Mouse (Mus musculus): ENCODE results near the gene Flywch1. TPM values are rescaled to one million over a fixed set of nuclear protein-coding genes. Genes with fewer than 3 reads are reported as not detected.
"Not testable (repeated sequence)": the region's sequence is repeated elsewhere in the genome, so short reads cannot be mapped to it uniquely, and the experiment has no call there.

The Flywch1 gene
- total RNA-seq, 4 experiments from 2014 or later = 48.7 to 63.8 (median 54.3) TPM

DNA sequence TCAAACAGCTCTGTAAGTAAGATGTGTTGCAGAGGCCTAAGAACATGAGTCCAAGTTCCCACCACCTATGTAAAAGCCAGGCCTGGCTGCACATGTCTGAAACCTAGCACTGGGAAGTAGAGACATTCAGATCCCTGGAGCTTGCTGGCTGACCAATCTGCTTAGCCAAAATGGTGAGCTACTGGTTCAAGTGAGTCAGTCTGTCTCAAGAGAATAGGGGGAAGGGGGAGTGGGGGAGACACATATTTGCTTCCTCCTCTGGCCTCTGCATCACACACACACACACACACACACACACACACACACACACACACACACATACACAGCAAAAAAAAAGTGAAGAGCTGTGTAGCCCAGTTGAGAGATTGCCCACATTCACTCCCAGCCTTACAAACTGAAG, 11.9 kb upstream of the Flywch1 start:
- no peak for DNase-seq (ENCODE audit: low spot score in 2 of 2)

DNA sequence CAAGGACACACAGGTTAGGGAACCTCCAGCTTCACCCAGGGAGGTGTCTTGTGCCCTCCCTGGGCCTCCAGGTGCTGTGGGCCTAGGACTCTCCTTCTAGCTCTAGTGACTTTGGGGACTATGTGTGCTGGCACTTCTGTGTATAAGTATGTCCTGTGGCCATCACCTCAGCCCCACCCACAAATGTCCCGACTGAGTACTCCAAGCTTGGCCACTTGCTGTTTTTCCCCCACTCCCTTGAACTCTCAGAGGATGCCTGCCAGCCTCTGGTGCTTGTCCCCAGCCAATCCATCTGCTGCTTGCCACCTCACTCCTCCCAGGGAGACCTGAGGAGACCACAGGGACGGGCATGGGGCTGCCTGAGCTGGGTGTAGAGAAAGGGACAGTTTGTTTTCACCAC, 7.0 kb upstream of the Flywch1 start:
- no peak for DNase-seq (ENCODE audit: low spot score in 2 of 2)

DNA sequence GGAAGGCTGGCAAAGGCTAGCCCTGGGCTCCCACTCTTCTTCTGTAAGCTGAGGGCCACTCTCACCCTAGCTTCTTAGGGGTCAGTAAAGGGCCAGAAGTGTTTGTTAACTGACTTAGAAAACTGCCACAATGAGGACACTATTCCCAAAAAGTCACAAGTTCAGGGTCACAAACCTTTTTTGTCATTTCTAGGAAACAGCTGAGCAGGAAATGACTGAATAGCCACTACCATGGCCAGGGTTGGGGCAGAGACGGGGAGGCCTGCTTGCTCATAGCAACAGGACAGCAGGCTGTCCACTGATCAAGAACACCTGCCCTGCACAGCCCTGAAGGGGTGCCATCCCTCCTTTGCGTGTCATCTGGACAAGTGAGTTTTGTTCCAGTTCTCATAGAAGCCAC, 5.7 kb upstream of the Flywch1 start:
- no peak for DNase-seq (ENCODE audit: low spot score in 2 of 2)

DNA sequence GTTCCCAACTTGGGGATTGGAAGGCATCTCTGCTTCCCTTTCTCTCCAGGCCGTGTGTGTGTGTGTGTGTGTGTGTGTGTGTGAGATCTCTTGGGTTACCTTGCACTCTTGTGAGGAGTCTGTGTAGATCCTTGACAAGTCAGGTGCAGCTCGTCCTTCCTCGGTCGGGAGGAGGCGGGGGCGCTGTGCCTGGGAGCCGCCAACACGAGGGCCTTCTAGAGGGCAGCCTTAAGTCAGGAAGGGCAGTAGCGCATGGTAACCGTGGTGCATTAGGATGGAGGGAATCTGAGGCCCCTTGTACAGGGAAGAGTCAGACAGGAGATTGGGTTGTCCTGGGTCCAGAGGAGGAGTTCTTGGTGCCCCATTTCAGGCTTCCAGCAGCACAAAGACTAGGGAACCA, 4.8 kb upstream of the Flywch1 start:
- DNase-seq (ENCODE audit: low spot score in 2 of 2) = no peak

DNA sequence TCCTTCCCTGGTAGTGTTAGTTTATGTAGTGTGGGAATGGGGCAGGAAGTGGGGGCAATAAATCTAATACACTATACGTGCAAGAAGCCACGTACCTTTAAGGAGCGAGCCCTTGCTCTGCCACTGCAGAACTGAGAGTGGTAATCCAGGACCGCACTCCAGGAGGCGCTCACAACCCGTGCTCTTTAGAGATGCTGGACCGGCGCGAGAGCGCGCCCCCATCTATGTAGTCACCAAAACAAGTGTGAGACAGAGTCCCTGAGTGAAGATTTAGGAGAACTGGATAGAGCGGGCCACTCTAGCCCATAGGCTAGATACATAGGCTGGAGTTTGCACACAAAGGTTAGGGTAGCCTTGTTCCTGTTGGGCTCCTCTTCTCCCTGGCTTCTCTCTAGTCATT, 2.7 kb upstream of the Flywch1 start:
- peak; percentile 65 to 71 for DNase-seq (ENCODE audit: low spot score in 2 of 2)

DNA sequence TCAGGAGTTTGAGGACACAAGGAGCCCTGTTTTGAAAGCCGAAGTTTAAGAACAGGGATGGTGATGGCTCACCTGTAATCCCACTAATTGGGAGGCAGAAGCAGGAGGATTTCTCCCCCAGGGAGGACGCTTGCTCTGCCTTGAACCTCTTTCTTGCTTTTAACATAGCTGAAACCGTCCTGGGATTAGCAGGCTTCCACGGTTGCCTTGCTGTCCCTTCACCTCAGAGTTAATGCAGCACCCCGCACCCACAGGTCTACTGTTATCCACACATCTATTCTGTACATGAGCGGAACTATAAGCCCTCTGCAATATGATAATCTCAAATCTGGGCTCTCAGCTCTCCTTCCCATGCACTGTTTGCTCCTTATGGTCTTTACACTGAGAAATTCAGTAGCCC, 2.3 kb upstream of the Flywch1 start:
- no peak for DNase-seq (ENCODE audit: low spot score in 2 of 2)

DNA sequence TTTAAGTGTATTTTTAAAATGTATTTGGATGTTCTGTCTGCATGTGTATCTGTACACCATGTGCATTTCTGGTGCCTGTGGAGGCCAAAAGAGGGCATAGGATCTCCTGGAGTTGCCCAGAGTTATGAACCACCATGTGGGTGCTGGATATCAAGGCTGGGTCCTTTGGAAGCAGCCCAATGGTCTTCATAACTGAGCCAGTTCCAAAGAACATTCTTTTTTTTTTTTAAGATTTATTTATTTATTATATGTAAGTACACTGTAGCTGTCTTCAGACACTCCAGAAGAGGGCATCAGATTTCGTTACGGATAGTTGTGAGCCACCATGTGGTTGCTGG, 786 bp upstream of the Flywch1 start:
- DNase-seq (ENCODE audit: low spot score in 2 of 2) = not testable (repeated sequence)

DNA sequence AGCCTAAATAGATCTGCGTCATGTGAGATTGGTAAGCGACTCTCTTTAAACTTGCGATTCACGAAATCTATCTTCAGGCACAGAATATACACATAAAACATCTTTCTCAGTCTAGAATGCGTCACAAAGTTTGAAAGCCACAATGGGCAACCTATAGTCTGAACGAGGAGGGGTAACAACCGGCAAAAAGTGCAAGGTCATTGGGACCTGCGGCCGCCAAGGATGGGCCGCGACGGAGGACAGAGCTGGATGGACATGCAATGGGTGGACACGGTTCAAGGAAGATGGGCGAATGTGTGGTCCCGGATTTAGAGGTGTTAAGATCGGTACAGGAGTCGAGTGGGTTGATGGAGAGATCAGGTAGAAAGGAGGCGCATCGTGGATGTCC, 512 bp downstream of the Flywch1 start:
- no peak for DNase-seq (ENCODE audit: low spot score in 2 of 2)

DNA sequence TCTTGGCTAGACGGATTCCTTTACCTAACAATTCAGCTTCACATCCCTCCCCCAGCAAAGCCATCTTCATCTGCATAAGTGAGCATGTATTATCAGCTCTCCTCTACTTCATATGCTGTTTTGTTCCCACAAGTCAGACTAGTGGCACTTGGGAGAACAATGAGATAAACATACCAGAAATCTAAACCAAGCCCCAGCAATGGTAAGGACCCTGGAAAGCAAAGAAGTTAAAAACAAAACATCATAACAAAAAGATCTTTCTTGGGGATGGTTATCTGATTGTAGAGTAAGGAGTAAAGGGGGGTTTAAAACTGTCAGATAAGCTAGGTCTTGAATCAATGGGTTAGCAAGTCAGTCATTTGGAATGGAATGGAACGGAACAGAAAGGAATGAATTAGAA, 909 bp downstream of the Flywch1 start:
- DNase-seq (ENCODE audit: low spot score in 2 of 2) = no peak

DNA sequence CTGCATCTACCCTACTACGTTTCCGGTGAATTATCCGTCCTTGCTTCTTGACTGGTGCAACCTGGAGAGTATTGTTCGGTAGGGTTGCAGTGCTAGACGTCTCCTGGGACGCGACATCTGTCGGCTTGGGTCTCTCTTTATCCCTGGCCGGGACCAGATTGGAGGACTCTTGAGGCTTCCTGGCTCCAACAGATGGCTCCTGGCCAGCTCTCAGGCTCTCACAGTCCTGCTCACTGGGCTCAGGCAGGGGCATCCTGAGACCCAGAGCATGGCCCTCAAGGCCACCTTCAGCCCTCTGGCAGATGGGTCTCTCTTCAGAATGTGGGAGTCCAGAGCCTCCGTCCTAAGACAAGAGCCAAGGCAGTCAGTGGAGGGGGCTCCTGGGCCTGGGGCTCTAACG, 8.4 kb downstream of the Flywch1 start:
- no peak for DNase-seq (ENCODE audit: low spot score in 2 of 2)

DNA sequence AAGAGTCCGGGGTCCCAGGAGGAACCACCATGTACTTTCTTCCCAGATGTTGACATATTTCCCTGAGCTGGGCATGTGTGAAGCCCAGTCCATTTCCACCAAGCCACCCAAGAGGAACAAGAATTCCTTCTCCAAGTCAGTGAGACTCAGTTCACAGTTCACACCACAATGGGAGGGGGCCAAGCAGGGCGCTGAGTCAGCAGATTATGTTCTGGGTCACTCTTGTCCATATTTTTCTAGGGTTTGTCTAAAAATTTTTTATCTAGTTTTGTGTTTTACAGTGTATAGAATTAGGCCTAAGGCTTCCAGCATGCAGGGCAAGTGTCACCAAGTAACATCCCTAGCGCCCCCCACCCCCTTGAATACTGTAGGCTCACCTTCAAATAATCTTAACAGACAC, 10.2 kb downstream of the Flywch1 start:
- no peak for DNase-seq (ENCODE audit: low spot score in 2 of 2)

DNA sequence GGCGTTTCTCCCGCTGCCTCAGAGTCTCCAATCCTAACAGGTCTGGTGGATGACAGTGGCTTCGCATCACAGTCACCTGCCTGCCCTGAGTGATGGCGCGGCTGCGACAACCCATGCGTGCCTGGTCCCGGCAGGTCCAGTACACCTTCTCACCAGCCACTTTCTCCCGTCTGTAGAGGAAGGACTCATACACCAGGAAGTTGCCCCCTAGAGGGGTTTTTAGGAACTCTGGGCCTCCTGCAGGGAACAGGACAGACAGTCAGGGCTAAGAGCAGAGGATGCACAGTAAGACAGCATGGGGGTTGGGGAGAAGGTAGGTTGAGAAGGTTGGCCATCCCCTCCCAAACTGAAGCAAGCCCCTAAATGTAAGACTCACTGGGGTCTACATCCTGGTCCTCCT, 11.2 kb downstream of the Flywch1 start:
- DNase-seq (ENCODE audit: low spot score in 2 of 2) = no peak

DNA sequence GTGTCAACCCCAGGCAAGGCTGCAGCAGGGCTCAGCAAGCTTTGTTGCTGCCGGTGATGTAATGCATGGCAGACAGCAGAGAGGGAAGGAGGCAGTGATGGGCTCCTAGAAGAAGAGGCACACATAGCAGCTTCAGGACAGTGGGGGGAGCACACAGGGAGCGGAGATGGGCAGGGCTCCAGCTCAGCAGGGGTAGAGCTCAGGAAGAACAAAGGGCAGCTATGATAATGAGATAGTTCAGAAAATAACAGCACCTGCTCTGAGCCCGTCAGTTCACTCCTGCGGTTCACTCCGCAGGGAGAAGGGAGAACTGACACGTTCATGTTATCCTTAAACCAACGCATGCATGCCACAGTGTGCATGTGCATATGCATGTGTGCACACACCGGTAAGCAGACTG, 12.6 kb downstream of the Flywch1 start:
- DNase-seq (ENCODE audit: low spot score in 2 of 2) = no peak

DNA sequence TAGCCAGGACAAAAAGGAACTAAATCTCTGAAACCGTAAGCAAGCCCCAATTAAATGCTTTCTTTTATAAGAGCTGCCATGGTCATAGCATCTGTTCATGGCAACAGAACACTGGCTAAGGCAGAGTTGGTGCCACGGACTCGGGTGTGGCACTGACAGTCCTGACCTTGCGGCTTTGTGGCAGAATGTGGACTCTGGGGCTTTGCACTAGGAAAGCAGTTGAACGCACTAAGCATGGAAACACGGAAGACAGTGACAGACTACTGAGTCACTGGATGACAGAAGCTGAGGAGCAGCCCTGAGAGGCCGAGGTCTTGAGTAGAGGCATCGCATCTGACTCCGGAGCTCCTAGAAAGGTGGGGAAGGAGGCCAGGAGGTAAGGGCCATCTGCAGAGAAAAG, 13.8 kb downstream of the Flywch1 start:
- no peak for DNase-seq (ENCODE audit: low spot score in 2 of 2)

DNA sequence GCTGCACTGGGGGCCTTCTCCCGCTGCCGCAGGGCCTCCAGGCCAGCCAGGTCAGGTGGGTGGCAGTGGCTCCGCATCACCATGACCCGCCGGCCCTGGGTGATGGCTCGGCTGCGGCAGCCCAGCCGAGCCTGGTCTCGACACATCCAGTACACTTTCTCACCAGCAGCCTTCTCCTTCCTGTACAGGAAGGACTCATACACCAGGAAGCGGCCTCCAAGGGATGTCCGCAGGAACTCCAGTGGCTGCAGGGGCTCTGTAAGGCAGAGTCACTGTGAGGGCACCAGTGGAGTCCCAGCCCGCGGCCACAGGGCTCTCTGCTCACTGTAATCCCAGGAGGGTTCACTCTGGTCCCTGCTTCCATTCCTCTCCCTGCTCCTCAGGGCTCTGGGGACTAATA, 15.7 kb downstream of the Flywch1 start:
- DNase-seq (ENCODE audit: low spot score in 2 of 2) = no peak

DNA sequence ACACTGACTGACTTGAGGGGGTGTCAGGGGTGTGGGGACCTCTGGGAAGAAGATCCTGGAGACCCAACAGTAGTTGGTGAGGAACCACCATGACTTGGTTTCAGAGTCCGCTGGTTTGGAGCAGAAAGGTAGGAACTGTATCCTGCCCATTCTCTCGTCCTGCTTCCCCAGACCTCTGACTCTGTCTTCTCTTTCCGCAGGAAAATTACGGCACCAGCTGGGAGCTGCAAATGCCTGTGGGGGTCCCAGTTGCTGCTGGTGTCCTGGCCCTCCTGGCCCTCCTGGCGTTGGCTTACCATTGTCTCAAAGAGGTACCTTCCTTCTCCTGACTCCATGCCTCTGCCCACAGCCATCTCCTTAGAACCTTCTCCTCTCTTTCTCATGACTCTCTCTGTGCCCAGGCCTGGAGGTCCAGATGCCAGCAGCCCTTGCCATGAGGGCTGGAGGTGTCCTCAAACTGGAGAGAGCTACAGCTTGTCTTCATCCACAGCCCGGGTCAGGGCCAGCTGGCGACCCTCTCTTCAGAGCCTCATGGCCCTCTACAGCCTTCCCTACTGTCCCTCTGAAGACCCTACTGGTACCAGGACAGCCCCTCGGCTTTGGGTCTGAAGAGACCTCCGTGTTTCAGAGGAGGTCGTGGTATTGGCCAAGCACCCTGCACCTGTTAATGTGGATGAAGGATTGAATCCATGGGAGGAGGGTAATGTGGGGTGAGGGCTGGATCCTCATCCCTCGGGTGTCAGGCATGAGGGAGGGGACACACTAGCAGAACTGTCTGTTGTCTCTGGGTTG, 21.8 kb downstream of the Flywch1 start:
- no peak for DNase-seq (ENCODE audit: low spot score in 2 of 2)

DNA sequence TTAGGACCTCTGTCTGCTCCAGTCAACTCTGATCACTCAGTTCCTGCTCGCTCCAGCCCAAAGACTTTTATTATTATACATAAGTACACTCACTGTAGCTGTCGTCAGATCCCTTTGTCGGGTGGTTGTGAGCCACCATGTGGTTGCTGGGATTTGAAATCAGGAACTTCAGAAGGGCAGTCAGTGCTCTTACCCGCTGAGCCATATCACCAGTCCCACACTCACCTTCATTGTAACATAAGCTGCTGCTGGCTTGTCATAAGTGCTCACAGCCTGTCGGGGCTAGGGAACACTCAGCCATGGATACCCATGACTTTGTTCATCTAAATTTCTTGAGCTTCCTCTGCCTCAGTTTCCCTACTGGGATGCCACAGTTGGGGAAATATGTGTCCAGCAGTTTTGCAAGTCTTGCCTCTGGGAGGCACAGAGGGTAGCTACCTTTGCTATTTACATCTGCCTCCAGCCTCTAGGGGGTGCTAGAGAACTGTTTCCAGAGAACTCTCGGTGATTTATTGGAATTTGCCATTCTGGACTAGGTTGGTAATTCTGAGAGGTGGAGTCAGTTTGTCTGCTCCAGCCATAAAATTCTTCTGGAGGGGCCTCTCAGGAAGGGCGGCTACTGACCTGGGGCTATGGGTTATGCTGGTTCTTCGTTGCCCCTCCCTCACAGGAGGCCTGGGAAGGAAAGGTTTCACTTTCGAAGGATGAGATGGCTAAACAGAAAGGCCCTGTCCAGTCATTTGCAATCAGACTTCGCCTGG, 22.6 kb downstream of the Flywch1 start:
- peak in 1 of 2 experiments; percentile 64 for DNase-seq (ENCODE audit: low spot score in 2 of 2)

DNA sequence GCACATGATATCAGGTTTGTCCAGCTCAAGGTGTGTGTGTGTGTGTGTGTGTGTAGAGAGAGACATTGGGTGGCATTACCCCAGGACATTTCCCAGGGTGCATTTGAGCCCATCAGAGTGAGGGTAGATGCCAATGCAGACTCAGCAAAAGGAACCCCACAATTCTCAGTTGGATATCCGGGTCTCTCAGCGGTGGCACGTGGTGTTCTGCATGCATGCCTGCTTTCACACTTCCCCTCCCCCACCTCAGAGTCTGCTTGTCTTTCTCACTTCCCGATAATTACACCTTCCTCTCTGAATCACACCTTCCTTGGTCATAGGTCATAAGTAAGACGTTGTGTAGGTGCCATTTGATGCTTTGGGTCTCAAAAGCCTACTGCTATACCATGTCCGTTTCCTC, 23.4 kb downstream of the Flywch1 start:
- DNase-seq (ENCODE audit: low spot score in 2 of 2) = no peak

DNA sequence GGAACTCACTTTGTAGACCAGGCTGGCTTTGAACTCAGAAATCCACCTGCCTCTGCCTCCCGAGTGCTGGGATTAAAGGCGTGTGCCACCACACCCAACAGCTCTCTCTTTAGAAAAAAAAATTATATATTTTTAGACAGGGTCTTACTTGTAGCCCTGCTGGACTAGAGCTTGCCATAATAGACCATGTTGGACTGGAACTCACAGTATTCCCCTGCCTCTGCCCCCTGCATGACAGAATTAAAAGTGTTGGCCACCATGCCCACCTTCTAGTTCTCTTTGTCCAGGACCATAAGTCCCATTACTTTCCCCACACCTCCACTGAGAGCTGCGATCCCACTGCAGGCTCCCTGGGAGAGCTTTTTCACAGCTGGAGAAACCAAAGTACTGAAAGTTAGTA, 23.9 kb downstream of the Flywch1 start:
- DNase-seq (ENCODE audit: low spot score in 2 of 2) = no peak

DNA sequence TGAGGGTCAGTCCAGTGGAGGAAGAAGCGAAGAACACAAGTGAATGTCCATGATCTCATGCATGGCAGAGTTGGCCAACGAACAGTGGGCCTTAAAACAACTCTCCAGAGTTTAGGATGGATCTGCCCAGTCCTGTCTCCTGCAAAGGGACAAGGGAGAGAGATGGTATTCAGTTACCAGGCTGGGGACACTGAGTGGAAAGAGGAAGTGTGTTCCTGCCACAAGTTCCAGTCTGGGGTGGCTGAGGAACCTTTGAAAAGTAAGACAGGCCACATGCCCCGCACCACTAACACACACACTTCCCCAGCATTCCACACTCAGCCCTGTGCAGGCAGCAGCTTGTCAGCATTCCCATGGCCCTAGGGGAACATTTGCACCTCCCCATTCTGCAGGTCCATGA, 24.6 kb downstream of the Flywch1 start:
- DNase-seq (ENCODE audit: low spot score in 2 of 2) = no peak

DNA sequence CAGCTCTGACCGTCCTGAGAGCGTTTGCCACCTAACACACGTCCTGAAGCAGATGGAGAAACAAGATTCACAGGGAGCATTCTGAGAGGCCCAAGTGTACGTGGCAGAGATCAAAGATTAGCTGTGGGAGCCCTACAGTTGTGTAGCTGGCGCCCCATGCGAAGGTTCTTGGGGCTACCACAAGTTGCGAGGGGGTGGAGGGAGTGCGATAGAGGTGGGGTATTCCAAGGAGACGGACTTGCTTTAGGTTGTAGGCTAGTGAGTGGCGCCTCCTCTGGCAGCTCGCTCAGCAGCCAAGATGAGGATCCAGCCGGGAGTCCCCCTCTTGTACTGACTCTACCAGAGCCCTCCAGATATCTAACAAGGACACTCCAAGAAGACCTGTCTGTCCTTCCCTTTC, 25.1 kb downstream of the Flywch1 start:
- no peak for DNase-seq (ENCODE audit: low spot score in 2 of 2)

DNA sequence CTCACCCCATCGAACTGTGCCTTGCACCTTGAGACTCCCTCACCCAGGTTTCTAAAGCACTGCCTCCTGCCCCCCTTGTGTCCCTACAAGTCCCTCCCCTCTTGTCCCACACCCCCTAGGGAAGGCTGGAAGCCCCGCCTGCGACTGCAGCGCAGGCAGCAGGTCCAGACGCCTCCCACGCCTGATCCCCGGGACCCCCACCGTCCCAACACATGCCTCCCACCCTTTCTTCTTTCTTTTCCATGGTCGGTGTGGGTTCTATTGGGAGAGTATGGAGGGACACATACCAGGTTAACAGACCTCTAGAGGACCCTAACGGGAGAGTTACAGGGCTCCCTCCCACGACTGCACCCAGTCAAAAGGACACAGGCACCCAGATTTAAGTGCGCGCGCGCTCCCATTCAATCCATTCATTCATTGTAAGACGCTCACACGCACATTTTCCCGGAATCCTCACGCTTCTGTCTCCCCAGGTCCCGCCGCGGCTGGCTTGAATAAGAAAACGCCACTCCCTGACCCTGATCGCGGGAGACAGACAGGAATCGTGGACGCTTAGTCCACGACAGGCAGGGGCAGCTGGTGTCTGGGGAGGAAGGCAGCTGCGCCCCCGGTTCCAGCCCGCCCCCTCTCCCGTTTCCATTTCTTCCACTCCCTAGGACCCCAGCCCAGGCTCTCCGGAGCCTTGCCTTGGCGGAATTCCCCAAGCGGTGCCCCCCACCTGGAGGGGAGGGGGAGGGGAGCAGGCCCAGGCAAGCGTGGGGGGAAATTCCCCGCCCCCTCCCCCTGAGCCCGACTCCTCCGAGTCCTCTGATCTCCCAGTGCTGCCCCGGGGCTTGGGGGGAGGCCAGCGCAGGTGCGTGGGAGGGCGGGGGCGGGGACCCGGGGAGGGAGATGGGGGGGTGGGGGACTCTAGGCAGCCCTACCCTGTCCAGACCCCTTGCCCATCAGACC, 25.8 kb downstream of the Flywch1 start, which contains the start of gene Kremen2:
TSS of gene Kremen2 (minus strand) at position 533 of the 951 bp plus-strand sequence.
- DNase-seq (ENCODE audit: low spot score in 2 of 2) = no peak

Measured in gastrocnemius, adult 8-10 months (tissue).